Mouse (Mus musculus): ENCODE results near the gene Pcgf6.
"Not testable (repeated sequence)": the region's sequence is repeated elsewhere in the genome, so short reads cannot be mapped to it uniquely, and the experiment has no call there.

DNA sequence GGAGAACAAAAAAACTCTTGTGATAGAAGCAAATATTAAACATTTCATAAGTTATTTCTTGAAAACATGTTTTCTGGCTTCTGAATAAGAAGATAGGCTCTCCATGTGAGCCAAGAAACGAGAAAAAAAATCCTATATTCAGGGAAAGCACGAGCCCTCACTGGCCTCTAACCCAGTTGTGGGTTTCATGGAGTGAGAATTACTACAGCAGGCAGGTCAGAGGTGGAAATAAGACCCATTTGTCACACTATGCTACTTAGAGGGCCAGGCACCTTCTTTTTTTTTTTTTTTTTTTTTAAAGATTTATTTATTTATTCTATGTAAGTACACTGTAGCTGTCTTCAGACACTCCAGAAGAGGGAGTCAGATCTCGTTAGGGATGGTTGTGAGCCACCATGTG is 50.3 kb downstream of the Pcgf6 start:
- not testable (repeated sequence) for TF ChIP-seq CTCF, EP300 (IDR thresholded peaks at IDR 0.05; ENCODE audit: low read depth)

Data from heart, postnatal 0 days (tissue).